Mouse (Mus musculus): ENCODE results near the gene Ccdc60. TPM values are rescaled to one million over a fixed set of nuclear protein-coding genes. Genes with fewer than 3 reads are reported as not detected.

Ccdc60 gene
- polyA plus RNA-seq, 1 experiment from 2014 or later: 2.9 TPM

DNA sequence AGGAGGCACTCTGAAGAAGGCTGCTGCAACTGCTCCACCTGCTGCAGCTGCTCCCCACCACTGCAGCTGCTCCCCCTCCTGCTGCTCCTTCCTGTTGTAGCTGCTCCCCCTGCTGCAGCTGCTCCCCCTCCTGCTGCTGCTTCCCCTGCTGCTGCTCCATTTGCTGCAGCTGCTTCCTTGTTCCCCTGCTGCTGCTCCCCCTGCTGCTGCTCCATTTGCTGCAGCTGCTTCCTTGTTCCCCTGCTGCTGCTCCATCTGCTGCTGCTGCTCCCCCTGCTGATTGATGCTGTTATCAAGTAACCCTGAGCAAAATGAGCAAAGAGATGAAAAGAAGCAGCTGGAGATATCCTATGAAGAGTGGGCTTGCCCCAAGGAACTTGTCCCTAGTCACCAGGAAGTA is 8.3 kb downstream of the Ccdc60 start:
- no peaks in the 10 kb centered on the region for H3K27me3 ChIP-seq (ENCODE audit: control insufficient read depth, insufficient read depth, low read length)
- H3K27ac ChIP-seq (replicated peaks; ENCODE audit: low read depth, low read length): no peak overlapping the region
- no peaks in the 10 kb centered on the region for H3K9me3 ChIP-seq (ENCODE audit: control insufficient read depth, low read length)
- no peak overlapping the region for H3K4me3 ChIP-seq (replicated peaks; ENCODE audit: low read depth, low read length)
- H3K36me3 ChIP-seq (ENCODE audit: control insufficient read depth, insufficient read depth, low read length): no peaks in the 10 kb centered on the region
- H3K9ac ChIP-seq (replicated peaks; ENCODE audit: low read length): no peak overlapping the region
- H3K4me2 ChIP-seq (ENCODE audit: low read length): no peak overlapping the region
- H3K4me1 ChIP-seq (ENCODE audit: control insufficient read depth, insufficient read depth, low read length): peaks cover under 1% of the 10 kb centered on the region; the same call in 1 of the 2 replicates
- ATAC-seq (ENCODE audit: low FRiP score, low TSS enrichment) (no peak), DNase-seq (peak; percentile 25)

DNA sequence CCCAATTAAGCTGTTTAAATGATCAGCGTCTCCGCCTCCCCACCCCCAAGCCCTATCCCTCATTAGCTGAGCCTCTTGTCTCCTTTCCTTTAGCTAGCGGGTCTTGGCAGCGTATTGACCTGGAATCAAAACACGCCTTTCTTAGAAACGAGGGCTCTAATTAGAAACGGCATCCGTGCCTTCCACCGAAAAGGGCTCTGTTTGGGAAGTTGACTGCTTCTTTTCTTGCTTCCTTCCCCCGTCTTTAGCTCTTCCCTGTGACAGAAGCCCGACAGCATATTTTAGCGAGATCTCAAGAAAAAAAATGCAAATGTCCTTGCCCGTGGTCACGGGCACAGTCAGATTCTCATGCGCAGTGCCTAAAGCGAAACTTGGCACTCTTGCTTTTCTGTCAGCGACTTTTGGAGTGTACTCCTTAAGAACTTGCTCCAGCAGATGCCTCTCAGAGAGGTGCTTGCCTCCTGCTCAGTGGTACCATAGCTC is 10.3 kb downstream of the Ccdc60 start:
- H3K4me3 ChIP-seq (replicated peaks; ENCODE audit: low read depth, low read length): no peak overlapping the region
- peaks cover 13% of the 10 kb centered on the region; the same call in 1 of the 2 replicates for H3K4me1 ChIP-seq (ENCODE audit: control insufficient read depth, insufficient read depth, low read length)
- no peaks in the 10 kb centered on the region for H3K36me3 ChIP-seq (ENCODE audit: control insufficient read depth, insufficient read depth, low read length)
- DNase-seq (peak; percentile 53), ATAC-seq (ENCODE audit: low FRiP score, low TSS enrichment) (no peak)
- H3K9ac ChIP-seq (replicated peaks; ENCODE audit: low read length): no peak overlapping the region
- 51% methylated on average over 17 of the region's 17 CpGs for WGBS
- H3K4me2 ChIP-seq (ENCODE audit: low read length): peak overlapping the region; percentile 7
- H3K9me3 ChIP-seq (ENCODE audit: control insufficient read depth, low read length): no peaks in the 10 kb centered on the region
- peak overlapping the region; percentile 16; the same call in 1 of the 2 replicates for H3K27ac ChIP-seq (replicated peaks; ENCODE audit: low read depth, low read length)
- H3K27me3 ChIP-seq (ENCODE audit: control insufficient read depth, insufficient read depth, low read length): no peaks in the 10 kb centered on the region

DNA sequence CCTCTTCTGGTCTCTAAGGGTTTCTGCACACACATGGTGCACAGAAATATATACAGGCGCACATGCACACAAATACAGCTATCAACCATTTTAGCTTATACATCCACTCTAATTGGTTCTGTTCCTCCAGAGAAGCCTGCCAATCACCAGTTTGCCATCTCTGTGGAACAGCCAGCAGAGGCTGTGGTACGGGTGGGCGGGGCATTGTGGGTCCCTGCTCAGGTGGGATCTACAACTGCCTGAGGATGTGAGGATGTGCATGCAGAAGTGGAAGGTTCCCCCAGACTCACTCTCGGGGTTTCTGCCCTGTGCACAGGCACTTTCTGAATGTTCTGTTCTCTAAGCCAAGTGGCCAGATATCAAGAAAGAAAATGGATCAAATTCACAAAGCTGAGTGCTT is 10.8 kb downstream of the Ccdc60 start:
- no peak overlapping the region for H3K27ac ChIP-seq (replicated peaks; ENCODE audit: low read depth, low read length)
- H3K27me3 ChIP-seq (ENCODE audit: control insufficient read depth, insufficient read depth, low read length): no peaks in the 10 kb centered on the region
- no peaks in the 10 kb centered on the region for H3K9me3 ChIP-seq (ENCODE audit: control insufficient read depth, low read length)
- no peaks in the 10 kb centered on the region for H3K36me3 ChIP-seq (ENCODE audit: control insufficient read depth, insufficient read depth, low read length)
- no peak overlapping the region for H3K9ac ChIP-seq (replicated peaks; ENCODE audit: low read length)
- ATAC-seq (ENCODE audit: low FRiP score, low TSS enrichment) (no peak), DNase-seq (no peak)
- H3K4me3 ChIP-seq (replicated peaks; ENCODE audit: low read depth, low read length): no peak overlapping the region
- peaks cover 13% of the 10 kb centered on the region; the same call in 1 of the 2 replicates for H3K4me1 ChIP-seq (ENCODE audit: control insufficient read depth, insufficient read depth, low read length)
- H3K4me2 ChIP-seq (ENCODE audit: low read length): no peak overlapping the region; the same call in 1 of the 2 replicates
- WGBS: 95% methylated on average over 4 of the region's 4 CpGs

DNA sequence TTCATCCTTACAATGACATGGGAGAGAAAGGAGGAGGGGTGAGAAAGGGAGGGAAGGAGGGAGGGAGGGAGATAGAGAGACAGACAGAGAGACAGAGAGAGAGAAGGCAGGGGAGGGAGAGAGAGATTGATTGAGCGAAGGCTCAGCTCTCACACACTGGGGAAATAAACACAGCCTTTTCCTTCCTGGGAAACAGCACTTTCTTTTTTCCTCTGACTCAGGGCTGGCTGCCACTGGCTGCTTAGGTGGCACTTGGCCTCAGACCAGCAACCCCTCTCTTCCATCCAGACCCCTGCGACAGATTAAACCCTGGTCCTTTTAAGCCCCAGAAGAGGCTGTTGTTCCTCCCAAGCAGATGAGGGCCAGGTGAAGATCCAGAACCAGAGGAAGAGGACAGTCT is 14.0 kb downstream of the Ccdc60 start:
- no peak overlapping the region for H3K9ac ChIP-seq (replicated peaks; ENCODE audit: low read length)
- peak overlapping the region; percentile 65 for H3K27ac ChIP-seq (replicated peaks; ENCODE audit: low read depth, low read length)
- DNase-seq (peak; percentile 55), ATAC-seq (ENCODE audit: low FRiP score, low TSS enrichment) (no peak)
- H3K36me3 ChIP-seq (ENCODE audit: control insufficient read depth, insufficient read depth, low read length): no peaks in the 10 kb centered on the region
- WGBS: 40% methylated on average over 2 of the region's 2 CpGs
- H3K4me3 ChIP-seq (replicated peaks; ENCODE audit: low read depth, low read length): no peak overlapping the region
- H3K9me3 ChIP-seq (ENCODE audit: control insufficient read depth, low read length): no peaks in the 10 kb centered on the region
- peaks cover 25% of the 10 kb centered on the region for H3K4me1 ChIP-seq (ENCODE audit: control insufficient read depth, insufficient read depth, low read length)
- H3K27me3 ChIP-seq (ENCODE audit: control insufficient read depth, insufficient read depth, low read length): no peaks in the 10 kb centered on the region
- no peak overlapping the region for H3K4me2 ChIP-seq (ENCODE audit: low read length)

DNA sequence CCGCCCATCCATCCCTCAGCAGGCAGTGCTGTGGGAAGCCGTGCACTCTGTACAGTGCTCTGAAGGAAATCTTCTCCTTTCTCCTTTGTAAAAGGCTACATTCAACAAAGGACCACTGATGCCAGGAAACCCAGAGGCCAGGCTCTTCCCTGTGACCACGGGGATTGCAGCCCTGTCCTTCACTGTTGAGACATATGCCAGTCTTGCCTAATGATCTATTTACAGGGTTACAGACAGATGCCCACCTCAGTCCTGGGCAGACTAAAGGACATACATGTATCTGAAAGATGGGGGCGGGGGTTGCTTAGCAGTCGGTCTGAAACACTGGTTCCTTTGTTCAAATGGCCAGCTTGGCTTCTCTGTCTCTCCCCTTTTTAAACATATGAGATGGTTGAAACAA is 14.4 kb downstream of the Ccdc60 start:
- peaks cover 30% of the 10 kb centered on the region for H3K4me1 ChIP-seq (ENCODE audit: control insufficient read depth, insufficient read depth, low read length)

DNA sequence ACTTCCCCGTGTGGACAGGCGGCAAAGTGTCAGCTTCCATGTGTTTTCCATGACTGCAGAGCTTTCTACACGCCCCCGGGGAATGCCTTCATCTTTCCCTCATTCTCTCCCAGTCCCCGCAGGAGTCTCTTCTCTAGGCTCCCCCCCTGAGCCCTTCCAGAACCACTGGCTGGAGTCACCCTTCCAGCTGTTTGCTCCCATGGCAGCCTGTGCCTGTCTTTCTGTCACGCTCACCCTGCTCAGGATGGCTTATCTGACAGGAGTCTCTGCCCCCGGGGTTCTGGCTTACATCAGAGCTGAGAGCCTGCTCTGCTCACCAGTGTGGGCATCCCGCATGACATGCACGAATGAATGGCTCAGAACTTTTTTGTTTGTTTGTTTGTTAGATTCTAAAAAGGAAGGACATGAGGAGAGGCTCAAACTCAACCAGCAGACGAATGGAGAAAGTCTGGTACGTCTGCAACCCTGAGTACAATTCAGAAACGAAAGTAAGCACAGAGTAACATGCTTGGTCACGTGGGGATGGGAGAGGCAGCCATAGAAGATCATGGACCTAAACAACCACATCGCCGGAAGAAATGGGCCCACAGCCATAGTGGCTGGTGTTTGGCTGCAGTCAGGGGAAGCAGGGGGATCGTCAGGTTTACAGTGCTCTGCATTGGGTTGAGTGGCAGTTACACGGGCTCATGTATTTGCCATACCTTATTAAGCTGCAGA is 17.1 kb downstream of the Ccdc60 start:
- no peaks in the 10 kb centered on the region for H3K36me3 ChIP-seq (ENCODE audit: control insufficient read depth, insufficient read depth, low read length)
- H3K27me3 ChIP-seq (ENCODE audit: control insufficient read depth, insufficient read depth, low read length): no peaks in the 10 kb centered on the region
- H3K4me3 ChIP-seq (replicated peaks; ENCODE audit: low read depth, low read length): no peak overlapping the region
- DNase-seq (no peak), ATAC-seq (ENCODE audit: low FRiP score, low TSS enrichment) (no peak)
- WGBS: 70% methylated on average over 17 of the region's 17 CpGs
- H3K27ac ChIP-seq (replicated peaks; ENCODE audit: low read depth, low read length): no peak overlapping the region
- H3K4me2 ChIP-seq (ENCODE audit: low read length): no peak overlapping the region
- H3K9me3 ChIP-seq (ENCODE audit: control insufficient read depth, low read length): no peaks in the 10 kb centered on the region
- H3K4me1 ChIP-seq (ENCODE audit: control insufficient read depth, insufficient read depth, low read length): peaks cover 34% of the 10 kb centered on the region
- H3K9ac ChIP-seq (replicated peaks; ENCODE audit: low read length): no peak overlapping the region

More for the DNA sequence above, 14.4 kb downstream of the Ccdc60 start:
- Histone ChIP-seq H3K27ac (replicated peaks; ENCODE audit: low read depth, low read length) (peak overlapping the region; percentile 65), H3K4me3 (replicated peaks; ENCODE audit: low read depth, low read length) (no peak overlapping the region), H3K27me3 (ENCODE audit: control insufficient read depth, insufficient read depth, low read length) (no peaks in the 10 kb centered on the region), H3K4me2 (ENCODE audit: low read length) (no peak overlapping the region), H3K36me3 (ENCODE audit: control insufficient read depth, insufficient read depth, low read length) (no peaks in the 10 kb centered on the region), H3K9ac (replicated peaks; ENCODE audit: low read length) (no peak overlapping the region), H3K9me3 (ENCODE audit: control insufficient read depth, low read length) (no peaks in the 10 kb centered on the region)
- ATAC-seq (ENCODE audit: low FRiP score, low TSS enrichment): peak; percentile 65; the same call in 1 of the 2 replicates
- WGBS: 39% methylated on average over 5 of the region's 5 CpGs
- peak; percentile 59 for DNase-seq

DNA sequence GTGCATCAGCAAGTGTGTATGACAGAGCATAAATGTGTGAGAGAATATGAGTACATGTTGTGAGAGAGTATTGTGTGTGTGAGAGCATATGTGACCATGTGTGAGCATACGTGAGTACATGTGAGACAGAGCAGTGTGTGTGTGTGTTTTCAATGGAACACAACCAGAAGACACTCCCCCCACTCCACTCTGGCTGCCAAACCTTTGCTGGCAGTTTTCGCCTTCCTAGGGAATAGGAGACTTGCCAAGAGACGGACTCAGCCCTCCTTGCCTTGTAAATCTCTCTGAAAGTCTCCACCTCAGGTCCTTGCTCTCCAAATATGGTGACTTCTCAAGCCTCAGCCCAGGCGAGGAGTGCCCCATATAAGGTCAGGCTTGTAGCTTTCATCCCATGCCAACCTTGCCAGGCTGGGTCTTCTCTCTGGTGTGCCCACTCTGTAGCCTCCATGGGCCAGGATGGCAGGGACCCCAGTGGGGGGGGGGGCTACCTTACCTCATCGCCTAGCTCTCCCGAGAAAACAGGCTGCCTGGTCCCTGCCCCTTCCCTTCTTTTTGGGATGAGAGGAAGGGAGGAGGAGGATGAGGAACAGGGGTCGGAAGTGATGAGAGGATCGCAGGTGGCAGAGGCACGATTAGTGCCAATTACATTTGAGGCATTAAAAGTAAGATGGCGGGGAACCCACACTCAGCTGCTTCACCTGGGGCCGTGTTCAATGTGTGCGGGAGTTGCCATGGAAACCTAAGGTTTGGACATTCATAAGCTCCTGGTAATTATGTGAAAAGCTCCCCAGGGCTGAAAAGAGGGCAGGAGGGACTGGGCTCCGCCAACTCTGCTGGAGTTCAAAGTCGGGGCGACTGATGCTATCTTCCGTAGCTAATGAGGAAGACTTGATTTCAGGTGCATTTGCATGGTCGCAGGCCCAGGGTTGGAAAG is 19.3 kb downstream of the Ccdc60 start:
- H3K27me3 ChIP-seq (ENCODE audit: control insufficient read depth, insufficient read depth, low read length): no peaks in the 10 kb centered on the region
- ATAC-seq (ENCODE audit: low FRiP score, low TSS enrichment) (no peak), DNase-seq (peak; percentile 70)
- H3K9me3 ChIP-seq (ENCODE audit: control insufficient read depth, low read length): no peaks in the 10 kb centered on the region
- no peak overlapping the region for H3K4me3 ChIP-seq (replicated peaks; ENCODE audit: low read depth, low read length)
- H3K4me2 ChIP-seq (ENCODE audit: low read length): no peak overlapping the region
- no peak overlapping the region for H3K9ac ChIP-seq (replicated peaks; ENCODE audit: low read length)
- H3K36me3 ChIP-seq (ENCODE audit: control insufficient read depth, insufficient read depth, low read length): no peaks in the 10 kb centered on the region
- 60% methylated on average over 17 of the region's 17 CpGs for WGBS
- H3K27ac ChIP-seq (replicated peaks; ENCODE audit: low read depth, low read length): no peak overlapping the region
- H3K4me1 ChIP-seq (ENCODE audit: control insufficient read depth, insufficient read depth, low read length): peaks cover 28% of the 10 kb centered on the region

DNA sequence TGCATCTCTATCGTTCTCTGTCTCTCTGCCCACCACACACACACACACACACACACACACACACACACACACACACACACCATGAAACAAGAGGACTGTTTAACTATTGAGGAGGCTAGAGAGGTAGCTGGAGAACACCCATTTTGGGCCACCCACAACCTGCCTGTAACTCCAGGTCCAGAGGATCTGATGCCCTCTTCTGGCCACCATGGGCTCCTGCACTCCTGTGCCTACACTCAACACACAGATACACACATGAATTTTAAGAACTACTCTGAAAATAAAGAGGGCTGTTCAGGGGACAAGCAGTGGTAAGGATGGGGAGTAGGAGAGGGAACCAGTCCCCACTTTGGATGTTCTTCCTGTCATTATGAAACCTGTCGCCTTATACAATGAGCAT is 26.1 kb downstream of the Ccdc60 start:
- DNase-seq (no peak), ATAC-seq (ENCODE audit: low FRiP score, low TSS enrichment) (no peak)
- H3K4me1 ChIP-seq (ENCODE audit: control insufficient read depth, insufficient read depth, low read length): no peaks in the 10 kb centered on the region; the same call in 1 of the 2 replicates
- H3K27me3 ChIP-seq (ENCODE audit: control insufficient read depth, insufficient read depth, low read length): no peaks in the 10 kb centered on the region
- H3K27ac ChIP-seq (replicated peaks; ENCODE audit: low read depth, low read length): no peak overlapping the region
- H3K4me3 ChIP-seq (replicated peaks; ENCODE audit: low read depth, low read length): no peak overlapping the region
- no peak overlapping the region for H3K4me2 ChIP-seq (ENCODE audit: low read length)
- 96% methylated on average over 2 of the region's 2 CpGs for WGBS
- no peaks in the 10 kb centered on the region for H3K36me3 ChIP-seq (ENCODE audit: control insufficient read depth, insufficient read depth, low read length)
- no peaks in the 10 kb centered on the region for H3K9me3 ChIP-seq (ENCODE audit: control insufficient read depth, low read length)
- H3K9ac ChIP-seq (replicated peaks; ENCODE audit: low read length): no peak overlapping the region

All from midbrain, embryonic 14.5 days (tissue).